ENCODE assay signal across 8 mouse cellular contexts in the genomic region with DNA sequence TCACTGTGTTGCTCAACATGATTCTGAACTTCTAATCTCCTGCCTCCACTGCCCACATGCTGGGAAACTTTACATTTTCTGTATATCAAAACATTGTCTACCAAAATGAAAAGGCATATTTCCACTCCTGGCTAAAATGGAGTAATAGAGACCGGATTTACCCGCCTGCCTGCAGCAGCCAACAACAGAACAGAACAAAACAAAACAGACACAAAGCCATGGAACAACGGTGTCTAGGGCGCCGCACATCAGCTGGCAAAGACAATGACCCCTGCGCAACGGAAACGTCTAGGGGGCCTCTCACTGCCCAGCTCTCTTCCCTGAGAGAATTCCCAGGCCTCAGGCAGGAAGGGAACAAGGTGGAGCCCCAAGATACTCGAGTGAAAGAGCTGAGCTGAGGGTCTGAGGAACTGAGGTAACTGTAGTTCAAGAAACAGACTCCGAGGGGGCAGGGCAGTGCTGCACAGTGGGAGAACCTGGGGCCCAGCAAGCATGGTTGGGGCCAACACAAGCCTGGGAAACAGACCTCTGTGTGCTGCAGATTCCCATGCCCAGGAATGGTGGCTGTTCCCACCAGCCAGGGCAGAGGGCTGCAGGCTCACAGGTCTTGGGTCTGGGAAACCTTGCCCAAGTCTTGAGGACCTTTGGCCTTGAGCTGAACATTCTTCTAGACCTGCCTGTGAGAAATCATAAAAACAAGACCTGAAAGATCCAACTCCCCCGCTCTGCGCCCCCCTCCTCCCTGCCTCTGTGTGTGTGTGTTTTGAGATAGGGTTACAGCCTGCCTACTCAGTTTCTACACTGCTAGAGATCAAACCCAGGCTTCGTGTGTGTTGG. TPM values are rescaled to one million over a fixed set of nuclear protein-coding genes. Genes with fewer than 3 reads are reported as not detected.
A peak's percentile ranks its signal among the peaks of the same experiment; 100 is the strongest.
DNase-seq lines count a peak whose midpoint lies in the region; ATAC-seq and TF ChIP-seq lines count a peak whose summit lies in the region.

No protein-coding gene starts in this region.

- 0 out of 2 replicates have a peak, but pooled peaks cover 3% of the 10 kb centered on the region for H3K27me3 ChIP-seq in midbrain, embryonic 13.5 days
- no peaks in the 10 kb centered on the region for H3K27me3 ChIP-seq in midbrain, postnatal 0 days (ENCODE audit: insufficient read depth, low read length)
- H3K27me3 ChIP-seq in limb, embryonic 13.5 days, result no peaks in the 10 kb centered on the region
- no peaks in the 10 kb centered on the region for H3K27me3 ChIP-seq in stomach, postnatal 0 days (ENCODE audit: control insufficient read depth, insufficient read depth, low read length)

- H3K9me3 ChIP-seq in midbrain, embryonic 13.5 days, result no peaks in the 10 kb centered on the region; the same call in 1 of the 2 replicates
- no peaks in the 10 kb centered on the region for H3K9me3 ChIP-seq in midbrain, postnatal 0 days (ENCODE audit: low read length)
- no peaks in the 10 kb centered on the region for H3K9me3 ChIP-seq in limb, embryonic 13.5 days
- H3K9me3 ChIP-seq in stomach, postnatal 0 days (ENCODE audit: control insufficient read depth, low read length), result no peaks in the 10 kb centered on the region

- ATAC-seq in midbrain, embryonic 13.5 days, result 0 out of 2 replicates have a peak, but pooled peaks have one; percentile 27
- no peak for ATAC-seq in midbrain, postnatal 0 days (ENCODE audit: low FRiP score)
- peak; percentile 66 for ATAC-seq in limb, embryonic 13.5 days (ENCODE audit: low FRiP score, low read depth)
- peak; percentile 36 for ATAC-seq in stomach, postnatal 0 days (ENCODE audit: low FRiP score, low TSS enrichment)

- peak overlapping the region; percentile 15; the same call in 1 of the 2 replicates for H3K27ac ChIP-seq in midbrain, embryonic 13.5 days
- no peak overlapping the region; the same call in 1 of the 2 replicates for H3K27ac ChIP-seq in midbrain, postnatal 0 days (ENCODE audit: low read depth, low read length)
- H3K27ac ChIP-seq in limb, embryonic 13.5 days, result peak overlapping the region; percentile 88
- H3K27ac ChIP-seq in stomach, postnatal 0 days (replicated peaks), result 0 out of 2 replicates have a peak overlapping the region, but pooled peaks have one; percentile 40

- 22% methylated on average over 13 of the region's 13 CpGs for whole genome bisulfite sequencing in midbrain, embryonic 13.5 days
- WGBS in midbrain, postnatal 0 days, result 28% methylated on average over 13 of the region's 13 CpGs
- WGBS in limb, embryonic 13.5 days, result 35% methylated on average over 13 of the region's 13 CpGs
- WGBS in stomach, postnatal 0 days, result 49% methylated on average over 13 of the region's 13 CpGs

- TF ChIP-seq EP300 in stomach, postnatal 0 days (optimal IDR thresholded peaks at IDR 0.05), result no peak

- H3K4me3 ChIP-seq in midbrain, embryonic 13.5 days (replicated peaks), result no peak overlapping the region
- no peak overlapping the region for H3K4me3 ChIP-seq in midbrain, postnatal 0 days (ENCODE audit: low read depth, low read length)
- H3K4me3 ChIP-seq in limb, embryonic 13.5 days, result no peak overlapping the region
- no peak overlapping the region for H3K4me3 ChIP-seq in stomach, postnatal 0 days (ENCODE audit: low read depth, low read length)

- H3K4me1 ChIP-seq in midbrain, embryonic 13.5 days (replicated peaks), result peaks cover 13% of the 10 kb centered on the region
- no peaks in the 10 kb centered on the region for H3K4me1 ChIP-seq in midbrain, postnatal 0 days (ENCODE audit: insufficient read depth, low read length)
- H3K4me1 ChIP-seq in limb, embryonic 13.5 days, result peaks cover 74% of the 10 kb centered on the region
- H3K4me1 ChIP-seq in stomach, postnatal 0 days (replicated peaks; ENCODE audit: control insufficient read depth, insufficient read depth), result peaks cover 4% of the 10 kb centered on the region; the same call in 1 of the 2 replicates

- H3K9ac ChIP-seq in midbrain, embryonic 13.5 days (replicated peaks), result no peak overlapping the region
- no peak overlapping the region for H3K9ac ChIP-seq in midbrain, postnatal 0 days (replicated peaks; ENCODE audit: low read length, poor library complexity, severe bottlenecking)
- H3K9ac ChIP-seq in limb, embryonic 13.5 days, result peak overlapping the region; percentile 31; the same call in 1 of the 2 replicates
- H3K9ac ChIP-seq in stomach, postnatal 0 days (ENCODE audit: low read length), result no peak overlapping the region

- no peak overlapping the region for H3K4me2 ChIP-seq in midbrain, embryonic 13.5 days (replicated peaks)
- H3K4me2 ChIP-seq in midbrain, postnatal 0 days (ENCODE audit: low read depth, low read length, poor library complexity, severe bottlenecking), result no peak overlapping the region
- 0 out of 2 replicates have a peak overlapping the region, but pooled peaks have one; percentile 5 for H3K4me2 ChIP-seq in limb, embryonic 13.5 days (replicated peaks)
- no peak overlapping the region for H3K4me2 ChIP-seq in stomach, postnatal 0 days (replicated peaks; ENCODE audit: low read depth)

- DNase-seq in embryo, embryonic 10 days (ENCODE audit: low spot score), result peak; percentile 62
- no peak for DNase-seq in embryo, embryonic 9.5 days (ENCODE audit: extremely low spot score)
- DNase-seq in midbrain, postnatal 0 days (ENCODE audit: low spot score), result no peak
- DNase-seq in stomach, postnatal 0 days (ENCODE audit: low spot score), result no peak
- DNase-seq in T-cell, adult 2 months (ENCODE audit: low spot score), result no peak
- DNase-seq in urinary bladder, adult 2 months (ENCODE audit: low spot score), result no peak

- no peak for TF ChIP-seq CTCF in midbrain, postnatal 0 days (IDR thresholded peaks at IDR 0.05)
- TF ChIP-seq CTCF in stomach, postnatal 0 days (IDR thresholded peaks at IDR 0.05; ENCODE audit: low read depth), result no peak

- no peaks in the 10 kb centered on the region for H3K36me3 ChIP-seq in midbrain, embryonic 13.5 days
- no peaks in the 10 kb centered on the region for H3K36me3 ChIP-seq in midbrain, postnatal 0 days (ENCODE audit: insufficient read depth, low read length)
- H3K36me3 ChIP-seq in limb, embryonic 13.5 days, result no peaks in the 10 kb centered on the region
- H3K36me3 ChIP-seq in stomach, postnatal 0 days (ENCODE audit: control insufficient read depth, insufficient read depth, low read length), result no peaks in the 10 kb centered on the region

RNA-seq across cellular contexts. Expression of a gene that starts 6.9 kb away (rescaled TPM):
- polyA plus RNA-seq in midbrain, embryonic 13.5 days (2015; fragmentation: Nextera tagmentation; extraction: Ambion mirVana), result 12.8 and 13.7 TPM in 2 replicates
- total RNA-seq in midbrain, postnatal 0 days (2014; rRNA removed), result 56.3 and 60.8 TPM in 2 replicates
- 24.6 and 30.1 TPM in 2 replicates for polyA plus RNA-seq in midbrain, postnatal 0 days (2015; fragmentation: Nextera tagmentation; extraction: Ambion mirVana)
- 27.3 and 35.1 TPM in 2 replicates for polyA plus RNA-seq in limb, embryonic 13.5 days (2015; fragmentation: Nextera tagmentation; extraction: Ambion mirVana)
- 17.7 and 19.4 TPM in 2 replicates for polyA plus RNA-seq in stomach, postnatal 0 days (2015; fragmentation: Nextera tagmentation; extraction: Ambion mirVana)
- 76.2 and 102 TPM in 2 replicates for polyA plus RNA-seq in urinary bladder, adult 2 months (2012; rRNA removed)

RNA-seq across cellular contexts. Expression of a gene that starts 26.9 kb away (rescaled TPM):
- polyA plus RNA-seq in midbrain, embryonic 13.5 days (2015; fragmentation: Nextera tagmentation; extraction: Ambion mirVana), result 0.68 and 1.0 TPM in 2 replicates
- 1.3 and 1.5 TPM in 2 replicates for total RNA-seq in midbrain, postnatal 0 days (2014; rRNA removed)
- polyA plus RNA-seq in midbrain, postnatal 0 days (2015; fragmentation: Nextera tagmentation; extraction: Ambion mirVana), result 2.0 and 3.1 TPM in 2 replicates
- 60.9 and 62.3 TPM in 2 replicates for polyA plus RNA-seq in limb, embryonic 13.5 days (2015; fragmentation: Nextera tagmentation; extraction: Ambion mirVana)
- polyA plus RNA-seq in stomach, postnatal 0 days (2015; fragmentation: Nextera tagmentation; extraction: Ambion mirVana), result 8.0 and 11.7 TPM in 2 replicates
- polyA plus RNA-seq in urinary bladder, adult 2 months (2012; rRNA removed), result 74.3 and 79.9 TPM in 2 replicates
